Mouse (Mus musculus) embryonic stem cell, embryonic (primary cell): Measurements from ENCODE around the gene Lime1.

Source experiments
- CTCF ChIA-PET, 4 experiments: fragments of 300-600 bp in 2 of 4; fragments of 350-600 bp in 2 of 4; sonication (Branson Sonifier 250); formaldehyde crosslinking; loops; one replicate each; lab custom pipeline; 2022; ENCODE audit warnings: inconsistent platforms in 2 of 4; lab: Charles Lee
- POLR2A ChIA-PET, 4 experiments: fragments of 300-600 bp in 2 of 4; fragments of 350-600 bp in 2 of 4; sonication (Branson Sonifier 250); formaldehyde crosslinking; loops; one replicate each; lab custom pipeline; 2022; ENCODE audit warnings: antibody characterized with exemption in 4 of 4, inconsistent platforms in 1 of 4; lab: Charles Lee

The Lime1 gene

DNA sequence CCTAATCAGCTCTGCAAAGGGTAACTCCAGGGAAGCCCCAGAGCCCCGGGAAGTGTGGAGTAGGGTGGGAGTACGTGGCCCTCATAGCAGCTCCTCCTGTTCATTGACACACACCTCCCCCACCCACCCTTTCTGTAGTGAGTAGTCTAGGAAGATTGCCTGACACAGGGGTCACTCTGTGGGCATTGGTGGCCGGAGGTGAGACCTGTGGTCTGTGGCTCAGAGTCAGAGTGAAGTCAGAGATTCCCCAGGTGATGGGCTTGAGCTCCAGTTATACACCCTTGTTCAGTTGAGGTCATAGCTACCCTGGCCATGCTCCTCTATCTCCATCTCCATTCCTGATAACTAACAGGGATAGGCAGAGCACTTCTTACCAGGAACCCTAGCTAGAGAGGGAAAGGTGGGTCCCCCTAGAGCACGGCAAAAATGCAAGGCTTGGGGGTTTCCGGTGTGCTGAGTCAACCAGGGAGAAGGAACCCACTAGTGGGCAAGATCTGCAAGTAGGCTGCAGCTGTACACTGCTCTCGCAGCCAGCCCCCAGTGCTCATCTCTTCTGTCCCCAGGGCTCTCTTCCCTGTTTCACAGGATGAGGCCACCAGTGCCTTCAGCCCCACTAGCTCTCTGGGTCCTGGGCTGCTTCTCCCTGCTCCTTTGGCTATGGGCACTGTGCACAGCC is 1.9 kb downstream of the Lime1 start:
- ChIA-PET CTCF (interaction anchor here in 1 of 4 experiments (0.6 kb wide), 1 partner anchor 10 kb away, joined by 4 read pairs; no protein-coding TSS in a partner anchor), POLR2A (interaction anchor here in 2 of 4 experiments (0.7 to 1.8 kb wide), 4 partner anchors 138 to 201 kb away, joined by 3 to 4 read pairs (median 3); partner anchors contain the start of gene Dnajc5 (in 1 of the 2))

DNA sequence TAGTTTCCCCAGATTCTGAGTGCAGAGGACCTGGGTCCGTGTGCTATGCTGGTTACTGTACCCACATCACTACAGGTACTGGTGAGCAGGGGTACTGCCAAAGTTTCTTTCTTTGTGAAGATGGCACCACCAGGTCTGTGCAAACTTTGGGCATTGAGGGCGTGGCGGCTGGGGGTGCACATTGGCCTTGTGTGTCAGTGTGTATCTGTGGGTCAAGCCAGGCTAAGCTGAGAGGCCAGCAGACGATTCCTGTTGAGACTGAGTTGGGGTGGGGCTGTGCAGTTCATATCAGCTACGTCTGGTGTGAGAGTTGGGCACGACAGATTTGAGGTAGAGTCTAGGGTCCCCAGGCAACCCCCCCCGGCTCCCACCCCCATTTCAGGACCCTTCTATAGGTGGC is 4.6 kb downstream of the Lime1 start:
- CTCF ChIA-PET: interaction anchor here in 1 of 4 experiments (0.6 to 2.6 kb wide), 2 partner anchors 14 to 197 kb away, joined by 3 to 8 read pairs; partner anchors contain the start of gene Ppdpf
- POLR2A ChIA-PET: interaction anchor here in 2 of 4 experiments (0.6 to 1.5 kb wide), 6 partner anchors 18 to 266 kb away, joined by 3 to 4 read pairs (median 4); partner anchors contain the start of genes Arfrp1 (in 1 of the 2) and Zgpat (in 1 of the 2)

DNA sequence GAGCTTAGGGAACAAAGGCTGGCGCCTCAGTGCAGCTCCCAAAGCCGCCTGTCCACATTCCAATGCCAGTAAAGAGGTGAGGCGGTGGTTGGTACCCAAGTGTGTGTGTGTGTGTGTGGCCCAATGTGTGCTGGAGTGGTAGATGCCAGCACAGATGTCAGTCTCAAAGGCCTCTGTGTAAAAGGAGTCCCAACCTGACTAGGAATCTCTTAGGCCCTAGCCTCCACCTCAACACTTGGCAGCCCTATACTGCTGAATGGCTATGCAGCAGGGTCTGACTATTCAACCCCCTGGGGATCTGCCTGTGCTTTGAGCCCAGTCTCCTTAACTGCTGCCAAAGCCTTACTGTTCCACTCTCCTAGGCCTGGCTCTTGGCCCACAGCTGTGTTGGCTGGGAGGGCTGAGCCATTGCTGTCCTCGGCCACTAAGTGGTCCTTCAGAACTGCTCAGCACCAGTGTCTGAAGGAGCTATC is 5.1 kb downstream of the Lime1 start:
- ChIA-PET POLR2A (interaction anchor here in 2 of 4 experiments (0.5 to 1.5 kb wide), 9 partner anchors 19 to 266 kb away, joined by 3 to 5 read pairs (median 3); partner anchors contain the start of genes Arfrp1 (in 1 of the 2), Prpf6 (in 1 of the 2) and Zgpat (in 1 of the 2)), CTCF (interaction anchor here in 1 of 4 experiments (0.6 to 2.6 kb wide), 3 partner anchors 15 to 198 kb away, joined by 3 to 8 read pairs (median 3); partner anchors contain the start of gene Ppdpf)

DNA sequence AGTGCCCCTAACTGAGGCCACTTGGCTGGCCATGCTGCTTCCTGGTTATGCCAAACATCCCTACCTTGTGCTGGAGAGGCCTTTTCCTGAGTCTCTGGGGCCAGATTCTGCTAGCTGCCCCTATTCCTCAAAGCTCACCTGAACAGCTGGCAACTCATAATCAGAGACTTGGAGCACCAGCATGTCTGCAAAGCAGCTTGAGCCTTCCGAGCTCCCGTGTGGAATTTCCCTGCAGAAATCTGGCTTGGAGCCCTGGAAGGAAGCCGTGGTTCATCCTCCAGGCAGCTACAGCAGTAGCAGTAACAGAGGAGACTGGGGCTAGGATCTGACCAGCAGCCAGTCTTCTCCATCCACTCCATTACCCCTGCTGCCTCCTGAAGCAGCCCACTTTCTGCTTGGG is 6.0 kb downstream of the Lime1 start:
- POLR2A ChIA-PET: interaction anchor here in 3 of 4 experiments (0.5 to 2.2 kb wide), 9 partner anchors 9 to 214 kb away, joined by 3 to 8 read pairs (median 3); partner anchors contain the start of gene Prpf6 (in 1 of the 3)
- CTCF ChIA-PET: interaction anchor here in 2 of 4 experiments (0.6 to 2.6 kb wide), 4 partner anchors 16 to 209 kb away, joined by 3 to 8 read pairs (median 4); no protein-coding TSS in a partner anchor

DNA sequence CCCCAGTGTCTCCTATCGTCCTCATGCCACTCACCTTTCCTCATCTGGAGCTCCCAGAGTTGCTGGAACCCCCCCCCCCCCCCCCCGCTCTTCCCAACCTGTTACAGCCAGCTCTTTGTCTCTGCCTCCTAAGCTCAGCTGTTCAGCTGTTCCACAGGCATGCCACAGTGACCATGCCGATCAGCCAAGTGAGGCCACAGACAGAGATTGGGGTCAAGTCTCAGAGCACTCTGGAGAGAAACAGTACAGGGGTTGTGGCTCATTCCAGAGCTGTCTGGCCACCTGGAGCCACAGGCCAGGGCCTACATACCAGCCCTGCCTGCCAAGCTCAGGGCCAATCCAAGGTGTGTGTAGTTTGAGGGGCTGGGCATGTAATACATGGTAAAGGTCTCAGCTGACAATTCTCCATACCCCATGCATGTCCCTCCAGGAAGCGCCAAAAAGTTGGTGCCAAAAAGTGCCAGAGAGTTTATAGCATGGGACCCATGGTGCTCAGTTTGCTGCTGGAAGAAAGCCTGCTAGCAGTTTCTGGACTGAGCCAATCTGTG is 6.9 kb downstream of the Lime1 start:
- ChIA-PET CTCF (interaction anchor here (0.6 to 1.5 kb wide), 5 partner anchors 17 to 182 kb away, joined by 3 to 4 read pairs (median 3); no protein-coding TSS in a partner anchor), POLR2A (interaction anchor here in 2 of 4 experiments (0.6 to 2.2 kb wide), 6 partner anchors 10 to 213 kb away, joined by 3 to 8 read pairs (median 3); no protein-coding TSS in a partner anchor)

DNA sequence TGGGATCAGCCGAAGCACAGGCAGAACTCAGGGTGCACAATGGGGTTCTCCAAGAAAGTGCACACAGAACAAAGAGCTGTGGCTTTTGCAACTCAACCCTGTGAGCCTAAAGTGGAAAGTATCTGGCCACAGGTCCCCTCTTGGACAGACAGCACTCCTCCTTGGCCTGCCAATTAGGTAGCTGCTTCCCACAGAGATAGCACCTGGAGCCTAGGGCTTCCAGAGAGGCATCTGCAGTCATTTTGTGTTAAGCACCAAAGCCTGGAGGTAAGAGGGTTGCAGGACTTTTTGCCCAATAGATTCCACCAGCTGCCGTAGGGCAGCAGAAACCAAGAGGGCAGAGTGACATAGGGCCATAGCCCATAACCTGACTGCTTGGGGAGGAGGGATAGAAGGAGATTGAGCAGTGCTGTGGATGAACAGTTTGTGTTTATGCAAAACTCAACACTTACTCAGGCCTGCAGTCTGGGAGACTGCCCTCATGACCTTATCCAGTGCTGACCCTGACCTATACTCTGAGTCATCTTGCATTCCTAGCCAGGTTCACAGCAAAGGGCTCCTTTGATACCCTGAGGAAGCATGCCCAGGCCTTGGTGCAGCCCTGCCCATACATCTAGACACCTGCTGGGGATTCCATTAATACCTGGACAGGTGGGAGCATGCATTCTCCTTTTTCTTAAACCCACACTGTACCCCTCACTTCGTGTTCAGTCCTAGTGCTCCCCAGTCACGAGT is 10.4 kb downstream of the Lime1 start:
- CTCF ChIA-PET: interaction anchor here (0.7 to 1.9 kb wide), 12 partner anchors 12 to 291 kb away, joined by 3 to 8 read pairs (median 4); partner anchors contain the start of gene Tcea2 (in 1 of the 4)

DNA sequence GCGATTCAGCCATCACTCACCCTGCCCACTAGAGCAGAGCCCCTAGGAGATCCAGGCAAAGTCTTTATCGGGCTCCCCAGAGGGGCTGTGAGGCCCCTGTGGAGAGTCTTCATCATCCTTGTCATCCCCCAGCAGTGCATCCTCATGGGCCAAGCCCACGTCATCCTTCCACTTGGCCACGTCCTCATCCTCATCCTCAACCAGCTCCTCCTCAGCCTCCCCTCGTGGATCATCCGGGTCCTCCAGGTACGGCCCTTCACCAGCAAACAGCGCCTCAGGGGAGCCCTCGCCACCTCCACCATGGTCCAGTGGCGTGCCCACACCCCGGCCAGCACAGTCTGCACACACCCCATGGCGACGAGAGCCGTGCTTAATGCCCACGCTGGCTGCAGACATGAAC is 11.1 kb downstream of the Lime1 start:
- ChIA-PET CTCF (interaction anchor here (0.6 to 1.8 kb wide), 10 partner anchors 10 to 288 kb away, joined by 3 to 10 read pairs (median 4); partner anchors contain the start of genes Abhd16b (in 1 of the 4) and Tpd52l2 (in 1 of the 4)), POLR2A (interaction anchor here in 2 of 4 experiments (0.7 to 1.4 kb wide), 2 partner anchors 210 kb away, joined by 3 read pairs; no protein-coding TSS in a partner anchor)

More for the DNA sequence above, 10.4 kb downstream of the Lime1 start:
- POLR2A ChIA-PET: interaction anchor here in 3 of 4 experiments (0.7 to 1.5 kb wide), 4 partner anchors 15 to 211 kb away, joined by 3 to 4 read pairs (median 4); no protein-coding TSS in a partner anchor

DNA sequence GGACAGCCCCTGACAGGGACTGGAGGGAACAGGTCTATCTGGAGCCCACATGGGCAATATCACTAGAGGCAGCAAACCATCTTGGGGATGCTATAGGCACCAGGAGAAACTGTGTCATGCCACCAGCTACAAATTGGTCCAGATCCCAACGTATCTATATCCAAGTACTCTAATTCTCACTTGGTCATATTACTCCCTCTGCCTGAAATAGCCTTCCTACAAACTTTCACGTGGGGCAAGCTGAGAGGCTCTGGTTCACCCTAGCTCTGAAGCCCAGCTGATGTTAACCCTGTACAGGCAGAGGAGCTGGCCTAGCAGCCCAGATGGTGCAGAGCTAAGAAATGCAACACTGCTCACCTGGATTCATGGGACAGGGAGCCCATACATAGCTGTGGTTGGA is 11.7 kb downstream of the Lime1 start:
- ChIA-PET POLR2A (interaction anchor here in 2 of 4 experiments (1.2 to 1.4 kb wide), 3 partner anchors 129 to 210 kb away, joined by 3 read pairs; partner anchors contain the start of genes Dnajc5 (in 1 of the 2) and Samd10 (in 1 of the 2)), CTCF (interaction anchor here (0.5 to 1.8 kb wide), 14 partner anchors 10 to 287 kb away, joined by 3 to 10 read pairs (median 4); partner anchors contain the start of genes Abhd16b (in 1 of the 4), Ppdpf (in 1 of the 4) and Tpd52l2 (in 1 of the 4))

DNA sequence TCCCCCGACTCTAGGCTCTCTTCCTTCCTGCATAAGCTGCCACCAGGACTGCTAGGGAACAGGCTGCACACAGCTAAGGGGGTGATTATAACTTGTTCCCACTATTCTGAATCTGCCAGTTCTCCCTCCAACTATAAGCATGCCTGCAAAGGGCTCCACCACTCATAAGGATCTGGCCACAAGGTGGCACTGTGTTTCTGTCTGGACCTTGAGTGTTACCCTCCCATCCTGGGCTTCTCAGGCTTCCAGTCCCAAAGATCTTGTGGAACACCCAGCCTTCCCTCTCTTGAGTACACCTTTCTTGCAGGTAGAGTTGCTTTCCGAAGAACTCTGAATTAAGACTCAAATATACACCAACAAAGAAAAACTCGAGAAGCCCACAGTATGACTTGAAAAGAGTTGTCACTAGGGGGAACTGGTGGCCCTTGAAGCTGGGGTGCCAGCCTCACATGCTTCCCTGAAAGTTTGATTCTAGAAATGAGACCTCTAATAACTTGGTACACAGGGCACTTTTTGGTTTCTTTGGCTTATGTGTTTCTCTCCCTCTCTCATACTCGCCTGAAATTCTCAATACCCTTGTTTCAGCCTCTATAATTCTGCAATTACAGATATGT is 12.8 kb downstream of the Lime1 start:
- ChIA-PET CTCF (interaction anchor here (0.6 to 2.1 kb wide), 24 partner anchors 12 to 286 kb away, joined by 3 to 12 read pairs (median 4); partner anchors contain the start of genes Fndc11 (in 2 of the 4), Tpd52l2 (in 2 of the 4), Abhd16b (in 1 of the 4) and Arfrp1 (in 1 of the 4)), POLR2A (interaction anchor here in 2 of 4 experiments (1.2 to 1.3 kb wide), 2 partner anchors 128 to 207 kb away, joined by 3 read pairs; partner anchors contain the start of genes Dnajc5 (in 1 of the 2) and Samd10 (in 1 of the 2))

DNA sequence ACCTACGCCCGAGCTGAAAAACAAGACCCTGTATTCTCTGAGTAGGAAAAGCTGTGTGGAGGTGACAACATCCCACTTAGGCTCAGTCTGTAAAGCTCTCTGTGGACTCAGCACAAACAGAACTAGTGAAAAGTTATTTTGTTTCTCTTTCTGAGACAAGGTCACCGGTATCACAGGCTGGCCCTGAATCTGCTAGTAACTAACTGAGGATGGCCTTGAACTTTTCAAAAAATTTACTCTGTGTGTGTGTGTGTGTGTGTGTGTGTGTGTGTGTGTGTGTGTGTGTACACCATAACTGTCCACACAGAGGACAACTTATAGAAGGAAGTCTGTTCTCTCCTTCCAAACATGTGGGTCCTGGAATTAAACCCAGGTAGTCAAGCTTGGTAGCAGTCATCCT is 14.2 kb downstream of the Lime1 start:
- ChIA-PET CTCF (interaction anchor here in 3 of 4 experiments (0.6 to 2.1 kb wide), 9 partner anchors 24 to 312 kb away, joined by 3 to 12 read pairs (median 4); partner anchors contain the start of gene Tpd52l2 (in 1 of the 3)), POLR2A (interaction anchor here in 1 of 4 experiments (1.2 kb wide), 1 partner anchor 161 kb away, joined by 4 read pairs; no protein-coding TSS in a partner anchor)

DNA sequence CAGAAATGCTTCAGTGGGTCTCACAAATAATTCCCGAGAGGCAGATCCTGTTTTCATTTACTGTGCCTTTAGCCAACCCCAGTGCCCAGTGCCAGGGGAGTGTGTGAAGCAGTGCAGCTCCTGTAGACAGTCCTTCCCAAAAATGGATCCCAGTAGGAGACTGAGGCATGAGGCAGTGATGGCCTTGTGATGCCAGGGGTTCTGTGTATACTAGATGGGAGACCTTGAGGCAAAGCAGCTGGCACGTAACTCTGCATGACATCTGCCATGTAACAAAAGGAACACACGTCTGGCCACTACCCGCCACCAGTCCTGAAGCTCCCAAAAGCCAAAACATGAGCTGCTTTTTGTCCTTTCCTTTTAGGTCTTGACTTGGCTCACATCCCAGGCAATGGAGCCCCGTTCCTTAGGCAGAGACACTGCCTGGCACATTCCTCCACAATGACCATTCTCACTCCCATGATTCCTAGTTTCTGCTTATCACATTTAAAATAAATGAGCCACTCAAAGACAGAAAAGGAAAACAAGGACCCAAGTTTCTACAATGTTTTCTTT is 17.4 kb downstream of the Lime1 start:
- CTCF ChIA-PET: interaction anchor here in 2 of 4 experiments (0.5 to 0.8 kb wide), 3 partner anchors 86 to 282 kb away, joined by 3 read pairs; partner anchors contain the start of gene Tpd52l2 (in 1 of the 2)

DNA sequence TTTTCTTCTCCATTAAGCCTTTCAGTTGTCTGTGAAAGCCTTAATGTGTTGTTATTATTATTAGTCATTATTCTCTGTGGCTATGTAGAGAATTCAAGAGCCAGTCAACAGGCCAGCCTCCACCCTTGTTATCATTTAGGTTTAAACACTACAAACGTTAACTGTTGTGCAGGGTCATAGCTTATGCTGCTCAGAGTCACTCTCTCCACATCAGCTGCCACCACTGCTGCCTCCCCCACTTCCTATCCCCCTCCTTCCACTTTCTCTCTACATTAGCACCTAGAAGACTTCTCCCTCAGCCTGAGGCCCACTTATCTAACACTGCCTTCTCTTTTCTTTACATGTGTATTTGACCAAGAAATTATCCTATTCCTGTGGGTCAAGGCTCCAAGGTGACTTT is 21.6 kb downstream of the Lime1 start:
- ChIA-PET POLR2A (interaction anchor here in 3 of 4 experiments (0.6 to 1.5 kb wide), 4 partner anchors 9 to 268 kb away, joined by 3 to 8 read pairs (median 4); no protein-coding TSS in a partner anchor), CTCF (interaction anchor here (0.6 to 1.2 kb wide), 7 partner anchors 9 to 193 kb away, joined by 3 to 6 read pairs (median 3); no protein-coding TSS in a partner anchor)

More for the DNA sequence above, 17.4 kb downstream of the Lime1 start:
- POLR2A ChIA-PET: interaction anchor here in 2 of 4 experiments (0.6 to 1.3 kb wide), 2 partner anchors 21 to 303 kb away, joined by 3 to 5 read pairs; no protein-coding TSS in a partner anchor

DNA sequence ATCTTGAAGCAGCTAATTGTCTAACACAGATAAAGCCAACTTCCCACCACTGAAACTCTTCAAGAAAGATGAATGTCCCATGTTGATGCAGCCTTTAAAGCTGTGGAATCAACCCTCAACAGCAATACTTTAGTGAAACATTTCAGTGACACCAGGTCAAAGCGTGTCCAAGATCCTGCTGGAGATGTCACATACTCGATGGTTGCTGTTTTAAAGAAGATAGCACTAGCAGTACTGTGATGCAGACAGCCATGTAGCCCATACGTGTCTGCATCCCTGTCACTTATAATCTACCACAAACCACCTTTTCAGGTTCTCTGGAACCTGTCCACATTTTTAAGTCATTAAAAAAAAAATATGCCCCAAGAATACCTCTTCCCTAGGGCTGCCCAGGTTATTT is 23.8 kb downstream of the Lime1 start:
- CTCF ChIA-PET: no interaction called here
- POLR2A ChIA-PET: no interaction called here

DNA sequence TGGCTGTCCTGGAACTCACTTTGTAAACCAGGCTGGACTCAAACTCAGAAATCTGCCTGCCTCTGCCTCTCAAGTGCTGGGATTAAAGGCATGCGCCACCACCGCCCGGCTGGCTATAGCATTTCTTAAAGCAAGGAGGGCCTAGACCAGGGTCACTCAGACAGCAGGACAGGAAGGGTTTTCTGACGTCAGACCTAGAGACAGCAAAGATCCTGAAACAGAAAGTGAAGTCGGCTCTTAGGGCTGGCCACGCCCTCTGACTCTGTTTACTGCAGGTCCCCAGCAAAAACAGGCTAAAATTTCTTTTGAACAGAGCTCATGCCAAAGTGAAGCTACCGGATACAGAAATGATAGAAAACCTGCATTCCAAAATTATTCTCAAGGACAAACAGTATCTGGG is 29.8 kb downstream of the Lime1 start:
- CTCF ChIA-PET: interaction anchor here in 2 of 4 experiments (1.1 to 1.4 kb wide), 2 partner anchors 8 to 39 kb away, joined by 3 to 4 read pairs; no protein-coding TSS in a partner anchor

DNA sequence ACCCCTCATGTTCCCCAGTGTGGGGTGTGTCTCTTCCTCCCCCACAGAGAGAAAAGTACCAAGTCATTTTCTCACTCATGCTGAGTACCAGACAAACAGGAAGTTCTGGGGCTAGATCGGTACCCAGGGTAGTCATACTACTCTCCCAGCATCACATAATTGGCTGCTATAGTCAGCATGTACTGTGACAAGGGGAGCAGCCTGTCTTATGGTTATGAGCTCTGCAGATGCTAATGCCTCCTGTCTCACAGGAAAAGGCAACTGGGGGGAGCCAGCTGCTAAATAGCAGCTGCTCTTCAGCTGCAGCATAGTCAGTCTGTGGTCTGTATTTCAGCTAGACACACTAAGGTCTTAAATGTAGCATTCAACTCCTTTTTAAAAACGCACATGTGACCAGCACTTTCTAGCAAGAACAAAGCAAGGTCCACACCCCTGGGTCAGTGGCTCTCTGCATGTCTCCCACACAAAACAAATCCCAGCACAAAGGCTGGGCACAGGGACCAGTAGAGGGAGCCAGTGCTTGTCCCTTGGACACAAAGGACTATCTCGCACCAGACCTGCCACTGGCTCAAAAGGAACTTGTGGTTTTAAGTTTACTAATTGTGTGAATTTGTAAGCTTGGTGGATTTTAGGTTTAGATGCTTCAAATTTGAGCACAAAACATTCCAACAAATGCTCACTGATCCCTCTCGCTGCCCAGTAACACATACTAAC is 31.0 kb downstream of the Lime1 start:
- ChIA-PET POLR2A (interaction anchor here in 2 of 4 experiments (1.1 to 1.2 kb wide), 3 partner anchors 9 to 25 kb away, joined by 3 to 4 read pairs (median 4); no protein-coding TSS in a partner anchor), CTCF (interaction anchor here (0.6 to 1.7 kb wide), 11 partner anchors 9 to 407 kb away, joined by 3 to 10 read pairs (median 4); partner anchors contain the start of gene Tpd52l2 (in 1 of the 4))

More for the DNA sequence above, 29.8 kb downstream of the Lime1 start:
- POLR2A ChIA-PET: interaction anchor here in 2 of 4 experiments (1.1 to 1.2 kb wide), 2 partner anchors 8 to 10 kb away, joined by 4 read pairs; no protein-coding TSS in a partner anchor
